Mouse (Mus musculus) hindbrain, postnatal 0 days (tissue): Measurements from ENCODE around the gene Tcam1. TPM values are rescaled to one million over a fixed set of nuclear protein-coding genes. Genes with fewer than 3 reads are reported as not detected.

Experiments used
- ATAC-seq: fragments of 200-750 bp; cut with Nextera tagmentation; 2 replicates; pipeline ENCODE4 v1.8.0; 2017; ENCODE audit warnings: mild to moderate bottlenecking, moderate TSS enrichment, moderate library complexity
- DNase-seq: peaks from one replicate; pipeline ENCODE4 v3.0.0-alpha.2; 2015; ENCODE audit warnings: low spot score
- H3K27ac ChIP-seq: fragments of 300-500 bp; sonication (generic); 2 replicates; pipeline ENCODE4 v1.5.1; 2014; ENCODE audit warnings: mild to moderate bottlenecking
- H3K27me3 ChIP-seq: fragments of 300-500 bp; sonication (generic); 2 replicates; pipeline ENCODE4 v1.6.1; 2014; ENCODE audit warnings: low read length, mixed read lengths; ENCODE audit not compliant: insufficient read depth
- H3K36me3 ChIP-seq: fragments of 300-500 bp; sonication (generic); 2 replicates; pipeline ENCODE4 v1.6.1; 2014; ENCODE audit warnings: low read length, mixed read lengths; ENCODE audit not compliant: insufficient read depth
- H3K4me1 ChIP-seq: fragments of 300-500 bp; sonication (generic); 2 replicates; pipeline ENCODE4 v1.6.1; 2014; ENCODE audit warnings: antibody characterized with exemption, low read length, mixed read lengths; ENCODE audit not compliant: insufficient read depth
- H3K4me2 ChIP-seq: fragments of 300-500 bp; sonication (generic); 2 replicates; pipeline ENCODE4 v1.6.1; 2014; ENCODE audit warnings: low read depth, mild to moderate bottlenecking, low read length, moderate library complexity, mixed read lengths
- H3K4me3 ChIP-seq: fragments of 300-500 bp; sonication (generic); 2 replicates; pipeline ENCODE4 v1.5.1; 2014; ENCODE audit warnings: low read length
- H3K9ac ChIP-seq: fragments of 300-500 bp; sonication (generic); replicated peaks from 2 replicates; pipeline ENCODE4 v1.6.1; 2014; ENCODE audit warnings: mild to moderate bottlenecking, low read length, moderate library complexity, mixed read lengths
- H3K9me3 ChIP-seq: fragments of 300-500 bp; sonication (generic); 2 replicates; pipeline ENCODE4 v1.6.1; 2016; ENCODE audit warnings: low read length, mixed read lengths
- CTCF ChIP-seq: IDR thresholded peaks from 2 replicates; pipeline ENCODE4 v1.5.1; 2016; ENCODE audit warnings: antibody characterized with exemption, control low read depth, low read depth
- WGBS: fragments of 180-500 bp; shearing (Covaris S2); extraction: QIAGEN DNeasy Blood & Tissue Kit; methylation state at CpG from one replicate; pipeline ENCODE4 v1.1.7; 2014; 5-methylcytosine and 5-hydroxymethylcytosine counted together
- polyA plus RNA-seq: library from polyadenylated mRNA; unstranded; fragments of >200 nt; fragmentation: Nextera tagmentation; extraction: Ambion mirVana; gene quantifications from 2 replicates; pipeline ENCODE4 v1.2.1, GENCODE M21; 2015
- total RNA-seq: library from RNA; depleted of rRNA; stranded (reverse); fragments of >200 nt; gene quantifications from 2 replicates; pipeline ENCODE4 v1.2.3, GENCODE M21; 2014

Gene Tcam1
- total and polyA plus RNA-seq, 2 experiments from 2014 or later: 0.05 to 0.19 TPM

DNA sequence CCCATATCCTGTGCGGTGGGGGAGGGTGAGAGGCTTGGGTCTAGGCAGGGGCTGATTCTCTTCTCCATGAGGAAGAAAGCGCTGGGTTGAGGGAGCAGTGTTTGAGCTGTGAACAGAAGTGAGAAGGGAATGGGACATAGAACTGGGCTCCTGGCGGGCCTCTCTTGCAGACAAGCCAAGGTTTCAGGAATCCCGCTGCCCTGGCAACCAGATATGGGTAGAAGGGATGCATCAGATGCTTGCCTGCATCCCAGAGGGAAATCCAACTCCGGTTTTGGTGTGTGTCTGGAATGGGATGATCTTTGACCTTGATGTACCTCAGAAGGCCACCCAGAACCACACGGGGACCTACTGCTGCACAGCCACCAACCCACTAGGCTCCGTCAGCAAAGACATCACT is 9.7 kb downstream of the Tcam1 start:
- H3K9me3 ChIP-seq: no peaks in the 10 kb centered on the region
- no peak for ATAC-seq
- no peak for DNase-seq
- WGBS: 78% methylated on average over 7 of the region's 7 CpGs
- H3K27me3 ChIP-seq: no peaks in the 10 kb centered on the region
- H3K9ac ChIP-seq: no peak overlapping the region
- H3K36me3 ChIP-seq: no peaks in the 10 kb centered on the region
- H3K4me3 ChIP-seq: no peak overlapping the region
- TF ChIP-seq CTCF: no peak
- H3K4me1 ChIP-seq: no peaks in the 10 kb centered on the region
- H3K4me2 ChIP-seq: no peak overlapping the region
- H3K27ac ChIP-seq: no peak overlapping the region

DNA sequence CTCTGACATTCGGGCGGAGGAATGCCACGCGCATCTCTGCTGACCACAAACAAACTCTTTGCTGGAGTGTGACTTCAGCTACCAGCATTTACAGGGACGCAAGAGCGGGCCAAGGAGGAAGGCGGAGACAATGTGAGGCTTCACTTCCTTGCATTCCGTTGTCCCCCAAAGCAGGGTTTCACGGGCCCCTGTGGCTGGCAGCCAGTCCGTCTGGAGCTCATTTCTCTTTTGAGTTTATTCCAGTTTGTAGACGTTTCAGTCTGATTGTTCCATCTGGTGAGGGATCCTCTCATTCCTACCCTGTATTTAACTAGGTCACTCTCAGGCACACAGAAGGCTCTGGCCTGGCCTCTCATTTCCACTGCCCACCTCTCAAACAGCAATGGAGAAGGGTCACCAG is 10.5 kb downstream of the Tcam1 start:
- H3K9ac ChIP-seq: no peak overlapping the region
- H3K4me2 ChIP-seq: no peak overlapping the region
- H3K4me1 ChIP-seq: no peaks in the 10 kb centered on the region
- H3K27ac ChIP-seq: no peak overlapping the region; the same call in 1 of the 2 replicates
- H3K9me3 ChIP-seq: no peaks in the 10 kb centered on the region
- H3K27me3 ChIP-seq: no peaks in the 10 kb centered on the region
- DNase-seq: no peak
- no peak for ATAC-seq
- 57% methylated on average over 11 of the region's 11 CpGs for WGBS
- no peak overlapping the region for H3K4me3 ChIP-seq
- H3K36me3 ChIP-seq: no peaks in the 10 kb centered on the region
- no peak for TF ChIP-seq CTCF

DNA sequence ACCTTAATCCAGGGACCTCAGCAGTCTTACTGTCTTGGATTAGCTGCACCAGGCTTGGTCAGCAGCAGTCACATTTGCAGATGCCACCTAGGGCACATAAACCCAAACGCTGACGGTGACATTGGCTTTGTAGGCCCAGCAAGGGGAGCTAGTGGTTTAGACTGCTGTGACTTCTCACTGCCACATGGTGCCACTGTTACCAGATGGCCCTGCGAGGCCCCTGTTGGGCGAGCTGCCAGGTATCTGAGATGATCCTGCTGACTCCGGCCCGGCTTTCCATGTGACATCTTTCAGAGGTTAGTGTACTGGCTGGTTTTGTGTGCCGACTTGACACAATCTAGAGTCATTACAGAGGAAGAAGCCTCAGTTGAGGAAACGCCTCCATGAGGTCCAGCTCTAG is 12.9 kb downstream of the Tcam1 start:
- WGBS: 44% methylated on average over 8 of the region's 8 CpGs
- peak; percentile 62 for TF ChIP-seq CTCF

DNA sequence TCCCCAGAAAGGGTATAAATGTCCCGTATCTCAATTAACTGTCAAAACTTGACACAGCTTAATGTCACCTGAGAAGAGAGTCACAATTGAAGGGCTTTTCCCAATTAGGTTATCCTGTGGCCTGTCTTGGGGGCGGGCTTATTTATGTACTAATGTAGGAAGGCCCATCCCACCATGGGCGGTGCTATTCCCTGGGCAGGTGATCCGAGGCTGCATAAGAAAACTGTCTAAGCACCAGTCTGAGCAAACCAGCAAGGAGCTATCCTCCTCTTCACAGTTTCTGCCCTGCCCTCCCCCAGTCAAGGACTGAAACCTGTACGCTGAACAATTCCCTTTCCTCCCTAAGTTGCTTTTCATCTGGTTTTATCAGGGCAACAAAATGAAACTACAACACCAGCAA is 13.9 kb downstream of the Tcam1 start:
- Histone ChIP-seq H3K27me3 (no peaks in the 10 kb centered on the region), H3K36me3 (no peaks in the 10 kb centered on the region), H3K27ac (no peak overlapping the region), H3K9ac (no peak overlapping the region), H3K9me3 (no peaks in the 10 kb centered on the region), H3K4me3 (no peak overlapping the region), H3K4me2 (no peak overlapping the region), H3K4me1 (no peaks in the 10 kb centered on the region)
- WGBS: 92% methylated on average over 5 of the region's 5 CpGs
- DNase-seq: no peak
- no peak for ATAC-seq
- TF ChIP-seq CTCF: no peak

More for the DNA sequence above, 12.9 kb downstream of the Tcam1 start:
- Histone ChIP-seq H3K36me3 (no peaks in the 10 kb centered on the region), H3K4me2 (no peak overlapping the region), H3K27me3 (no peaks in the 10 kb centered on the region), H3K9me3 (no peaks in the 10 kb centered on the region), H3K4me3 (no peak overlapping the region), H3K27ac (no peak overlapping the region), H3K4me1 (no peaks in the 10 kb centered on the region), H3K9ac (no peak overlapping the region)
- ATAC-seq: peak; percentile 45; the same call in 1 of the 2 replicates
- DNase-seq: peak; percentile 84

DNA sequence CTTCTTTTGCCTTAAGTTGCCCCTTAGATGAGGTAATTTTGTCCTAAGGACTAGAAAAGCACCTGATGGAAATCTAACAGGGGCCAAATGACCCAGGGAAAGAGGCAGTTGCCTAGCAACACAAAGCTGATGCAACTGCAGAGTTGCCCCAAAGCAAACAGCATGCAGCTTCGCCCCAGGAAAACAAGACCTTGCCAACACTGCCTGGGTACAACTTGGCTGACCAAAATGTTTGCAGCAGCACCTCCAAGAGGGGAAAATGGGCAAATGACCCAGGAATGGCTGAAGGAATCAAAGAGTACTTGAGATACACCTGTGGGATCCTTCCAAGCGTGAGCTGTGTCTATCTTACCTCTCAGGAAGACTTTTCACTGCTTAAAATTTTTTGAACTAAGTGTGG is 15.4 kb downstream of the Tcam1 start:
- Histone ChIP-seq H3K9me3 (no peaks in the 10 kb centered on the region), H3K27ac (no peak overlapping the region), H3K4me1 (no peaks in the 10 kb centered on the region), H3K27me3 (no peaks in the 10 kb centered on the region), H3K9ac (no peak overlapping the region), H3K4me2 (no peak overlapping the region), H3K36me3 (no peaks in the 10 kb centered on the region), H3K4me3 (no peak overlapping the region)
- peak; percentile 7; the same call in 1 of the 2 replicates for TF ChIP-seq CTCF
- DNase-seq (peak; percentile 9), ATAC-seq (no peak)
- WGBS: 76% methylated on average over 2 of the region's 2 CpGs

DNA sequence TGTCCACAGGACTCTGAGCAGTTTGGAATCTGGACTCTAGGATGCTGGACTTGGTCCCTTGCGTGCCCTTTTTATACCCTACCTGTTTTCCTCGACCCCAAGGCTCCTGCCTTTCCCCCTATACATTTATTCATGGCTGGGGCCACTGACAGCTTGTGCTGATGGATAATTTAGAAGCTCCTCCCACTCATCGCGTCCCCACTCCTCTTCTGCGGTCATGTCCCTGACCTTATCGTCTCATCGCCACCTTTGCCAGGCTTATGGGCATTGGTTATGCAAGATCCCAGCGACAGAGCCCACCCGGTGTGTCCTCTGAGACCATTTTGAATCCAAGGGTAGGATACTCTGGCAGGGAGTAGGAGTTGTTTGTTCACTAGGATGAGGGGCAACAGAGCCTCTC is 25.3 kb downstream of the Tcam1 start, which contains the start of gene Gh:
Gene Gh (minus strand): TSS at position 101 of the 400 bp plus-strand sequence.
- TF ChIP-seq CTCF: no peak
- H3K9ac ChIP-seq: no peak within 1 kb of the TSS
- H3K4me1 ChIP-seq: no peaks in the 10 kb centered on the region
- no peak for ATAC-seq
- H3K27ac ChIP-seq: no peak within 1 kb of the TSS
- no peak within 1 kb of the TSS for H3K4me3 ChIP-seq
- no peaks in the 10 kb centered on the region for H3K27me3 ChIP-seq
- no peak within 1 kb of the TSS for H3K4me2 ChIP-seq
- no peaks in the 10 kb centered on the region for H3K9me3 ChIP-seq
- no peak for DNase-seq
- H3K36me3 ChIP-seq: no peaks in the 10 kb centered on the region
- whole genome bisulfite sequencing: 84% methylated on average over 9 of the region's 9 CpGs

DNA sequence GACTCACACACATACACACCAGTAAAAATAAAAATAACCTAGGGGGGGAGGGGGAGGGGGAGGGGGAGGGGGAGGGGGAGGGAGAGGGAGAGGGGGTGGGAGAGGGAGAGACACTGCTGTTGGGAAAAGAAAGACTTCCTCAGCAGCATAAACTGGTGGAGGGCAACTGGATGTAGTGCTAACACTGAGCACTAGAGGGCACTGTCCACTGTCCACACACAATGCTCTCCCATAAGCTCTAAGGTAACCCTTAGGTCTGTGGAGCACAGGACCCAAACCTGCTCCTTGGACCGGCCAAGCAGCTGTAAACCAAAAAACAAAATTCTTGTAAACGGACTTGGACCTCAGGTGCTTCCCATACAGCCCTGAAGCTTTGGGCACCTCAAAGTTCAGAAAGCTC is 26.2 kb downstream of the Tcam1 start:
- peak; percentile 69 for DNase-seq

More for the DNA sequence above, 26.2 kb downstream of the Tcam1 start:
- H3K4me3 ChIP-seq: no peak overlapping the region
- H3K9me3 ChIP-seq: no peaks in the 10 kb centered on the region
- H3K27me3 ChIP-seq: no peaks in the 10 kb centered on the region
- H3K27ac ChIP-seq: no peak overlapping the region
- H3K4me2 ChIP-seq: no peak overlapping the region
- no peak for ATAC-seq
- WGBS: 31% methylated on average over 2 of the region's 2 CpGs
- no peaks in the 10 kb centered on the region for H3K4me1 ChIP-seq
- H3K36me3 ChIP-seq: no peaks in the 10 kb centered on the region
- peak; percentile 82 for TF ChIP-seq CTCF
- H3K9ac ChIP-seq: no peak overlapping the region
